Mouse (Mus musculus) spleen, postnatal 10 days (tissue): ENCODE results near the gene Abcb1b.
"Not testable (repeated sequence)": the region's sequence is repeated elsewhere in the genome, so short reads cannot be mapped to it uniquely, and the experiment has no call there.

Experiments used
- DNase-seq, 2 experiments: peaks; one replicate each; pipeline ENCODE4 v3.0.0; 2021 to 2022; ENCODE audit warnings: low spot score in 2 of 2

Abcb1b gene

DNA sequence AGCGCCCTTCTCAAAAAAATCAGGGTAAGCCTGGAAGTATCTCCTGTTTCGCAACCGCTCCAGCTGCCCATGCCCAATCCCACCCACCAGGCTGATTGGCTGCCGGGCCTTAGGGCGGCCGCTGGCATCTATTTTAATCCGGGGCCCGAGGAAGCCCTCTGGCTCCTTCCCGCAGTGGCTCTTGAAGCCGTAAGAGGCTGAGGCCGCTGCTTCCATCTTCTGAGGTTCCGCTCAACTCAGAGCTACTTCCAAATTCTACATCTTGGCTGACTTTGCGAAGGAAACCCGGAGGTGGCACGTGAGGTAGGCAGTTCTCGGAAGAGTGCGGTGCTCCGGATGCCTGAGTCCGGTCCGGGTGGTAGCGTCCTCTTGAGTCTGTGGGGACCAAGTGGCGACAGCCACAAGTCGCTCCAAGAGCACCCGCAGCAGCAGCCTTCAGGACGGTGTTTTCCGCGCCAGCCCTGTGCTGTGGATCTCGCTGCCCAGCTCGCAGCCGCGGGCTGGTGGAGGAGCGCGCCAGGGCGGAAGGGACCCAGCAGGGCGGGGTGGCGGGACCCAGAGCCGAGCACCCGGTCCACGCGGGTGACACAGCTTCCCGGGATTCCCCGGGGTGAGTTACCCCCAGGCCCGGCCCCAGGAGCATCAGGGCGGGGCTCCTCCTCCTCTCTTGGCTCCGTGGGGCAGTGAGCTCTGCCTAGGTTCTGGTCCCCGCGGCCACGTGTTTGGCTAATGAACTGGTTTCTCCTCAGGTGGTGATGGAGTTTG, at the start of gene Abcb1b:
TSS of gene Abcb1b (plus strand) at position 161 of the 765 bp plus-strand sequence.
- peak; percentile 6 to 21 for DNase-seq

- DNase-seq, result no peak
Measured at GRCm38 (mm10) chr5:8772866-8773265, 25.1 kb upstream of the Abcb1b start.

GRCm38 (mm10) chr5:8778311-8778710, 19.6 kb upstream of the Abcb1b start:
- DNase-seq, result no peak

- DNase-seq, result no peak
Measured at GRCm38 (mm10) chr5:8778751-8779150, 19.2 kb upstream of the Abcb1b start.

- DNase-seq, result no peak
Measured at GRCm38 (mm10) chr5:8792281-8792680, 5.7 kb upstream of the Abcb1b start.

- DNase-seq, result no peak
Measured at GRCm38 (mm10) chr5:8798752-8799115, 787 bp downstream of the Abcb1b start.

GRCm38 (mm10) chr5:8805742-8806141, 7.8 kb downstream of the Abcb1b start:
- DNase-seq, result no peak

GRCm38 (mm10) chr5:8807137-8808004, 9.4 kb downstream of the Abcb1b start:
- no peak for DNase-seq

DNA sequence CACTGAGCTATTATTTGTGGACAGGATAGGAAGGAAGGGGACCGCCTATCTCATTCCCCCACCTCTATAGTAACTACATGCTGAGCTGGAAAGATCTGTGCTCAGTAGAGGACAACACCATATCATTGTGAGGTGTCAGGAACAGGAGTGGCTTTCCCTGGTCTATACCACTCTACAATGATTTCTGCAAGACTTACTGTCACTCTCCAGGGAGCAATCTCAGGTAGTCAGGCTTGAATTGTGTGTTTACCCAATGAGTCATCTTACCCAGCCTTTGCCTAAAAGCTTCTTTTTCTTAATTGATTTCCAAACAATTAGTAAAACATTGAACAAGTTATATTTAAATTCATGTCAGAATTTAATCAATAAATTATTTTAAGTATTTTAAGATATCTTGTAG, 15.9 kb downstream of the Abcb1b start:
- no peak for DNase-seq

GRCm38 (mm10) chr5:8819635-8820591, 22.0 kb downstream of the Abcb1b start:
- DNase-seq, result no peak

GRCm38 (mm10) chr5:8820592-8821104, 22.7 kb downstream of the Abcb1b start:
- DNase-seq, result not testable (repeated sequence)

DNA sequence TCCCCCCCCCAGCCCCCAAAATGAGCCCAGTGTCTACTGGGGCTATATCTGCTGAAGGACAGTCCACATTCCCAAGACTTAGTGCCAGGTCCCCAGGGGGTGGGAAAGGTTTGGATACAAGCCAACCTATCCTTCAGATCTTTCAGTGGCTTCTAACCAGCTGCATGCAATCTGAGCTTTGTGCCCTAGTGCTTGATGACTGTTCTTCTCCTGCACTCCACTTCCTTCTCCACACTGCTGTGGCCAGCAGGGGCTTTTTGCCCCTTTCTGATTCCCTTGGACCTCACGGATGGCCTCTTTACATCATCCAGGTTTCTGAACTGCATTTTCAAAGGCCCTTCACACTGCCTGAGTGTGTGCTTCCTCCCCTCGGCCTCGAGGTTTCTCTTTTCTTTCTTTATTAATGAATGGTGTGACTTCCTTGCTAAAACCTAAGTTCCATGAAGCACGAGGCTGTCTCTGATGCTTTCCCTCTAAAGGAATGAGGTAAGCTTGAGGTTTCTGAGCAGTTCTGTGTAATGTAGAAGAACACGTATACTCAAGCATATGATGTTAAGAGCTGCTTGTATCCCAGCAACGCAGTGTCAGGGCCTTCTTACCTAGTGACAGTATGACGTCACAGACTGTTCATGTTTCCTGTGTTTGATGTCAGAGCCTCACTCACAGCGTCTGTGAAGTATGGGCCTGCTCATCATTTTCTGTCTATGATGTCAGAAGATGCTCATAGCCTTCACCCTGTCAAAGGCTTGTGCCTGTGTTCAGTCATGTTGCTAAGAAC, 40.9 kb downstream of the Abcb1b start:
- DNase-seq, result no peak

DNA sequence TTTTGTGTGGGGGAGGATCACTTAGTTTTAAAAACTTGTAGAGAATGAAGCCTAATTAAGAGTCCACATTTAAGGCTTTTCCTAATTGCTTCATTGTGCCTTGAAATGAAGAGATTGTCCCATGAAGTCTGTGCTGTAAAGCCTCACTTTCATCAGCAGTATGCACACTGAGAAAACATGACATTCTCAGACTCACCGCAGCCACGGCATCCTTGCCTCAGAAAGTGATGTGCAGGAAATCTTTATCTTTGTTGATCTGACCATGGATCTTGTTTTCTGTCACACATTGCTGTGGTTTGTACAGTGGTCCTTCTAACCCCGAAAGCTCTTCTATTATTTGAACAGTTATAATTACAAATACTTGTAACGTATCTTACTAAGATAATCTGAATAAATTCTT, 41.7 kb downstream of the Abcb1b start:
- DNase-seq, result no peak

GRCm38 (mm10) chr5:8840887-8841286, 42.9 kb downstream of the Abcb1b start:
- peak; percentile 50 to 82 for DNase-seq

- DNase-seq, result no peak
Measured at GRCm38 (mm10) chr5:8842815-8843214, 44.9 kb downstream of the Abcb1b start.

DNA sequence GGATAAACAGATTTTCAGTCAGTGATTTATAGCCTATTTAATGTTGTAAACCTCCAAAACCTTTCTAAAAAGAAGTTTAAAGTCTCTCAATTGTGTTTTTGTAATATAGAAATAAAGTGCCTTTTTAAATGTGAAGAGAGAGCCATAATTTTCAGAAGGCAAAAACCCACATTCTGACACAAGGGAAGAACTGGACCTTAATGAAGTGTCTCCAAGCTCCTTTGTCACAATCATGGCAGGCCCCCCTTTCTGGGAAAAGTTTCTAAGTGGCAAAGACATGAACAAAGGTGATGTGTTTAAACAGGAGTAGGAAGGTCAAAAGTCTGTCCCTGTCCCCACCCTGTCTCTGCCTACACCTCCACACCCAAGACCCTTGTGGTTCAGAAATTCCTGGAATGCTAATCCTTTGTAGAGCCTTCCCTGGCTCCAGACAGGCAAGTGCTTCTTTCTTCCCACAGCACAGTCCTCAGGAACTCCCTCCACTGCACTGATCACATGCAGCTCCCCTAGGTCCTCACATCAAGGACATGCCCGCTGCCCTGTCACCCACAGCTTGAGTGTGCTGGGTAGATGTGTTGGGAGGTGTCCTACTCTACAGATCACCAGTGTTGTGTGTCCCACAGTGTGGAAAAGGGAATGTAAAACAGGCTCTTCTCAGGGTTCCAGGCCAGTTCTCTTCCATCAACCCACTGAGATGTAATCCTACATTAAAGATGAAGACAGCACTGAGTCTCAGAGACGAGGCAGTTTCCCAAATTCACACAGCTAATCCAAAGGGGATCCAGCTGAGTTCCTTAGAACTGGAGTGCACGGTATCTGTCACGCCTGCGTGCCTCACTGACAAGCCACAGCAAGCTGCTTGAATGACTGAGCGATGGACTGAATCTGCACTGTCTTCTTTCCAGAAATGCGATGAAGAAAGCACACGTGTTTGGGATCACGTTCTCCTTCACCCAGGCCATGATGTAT, 50.9 kb downstream of the Abcb1b start:
- DNase-seq, result not testable (repeated sequence)

DNA sequence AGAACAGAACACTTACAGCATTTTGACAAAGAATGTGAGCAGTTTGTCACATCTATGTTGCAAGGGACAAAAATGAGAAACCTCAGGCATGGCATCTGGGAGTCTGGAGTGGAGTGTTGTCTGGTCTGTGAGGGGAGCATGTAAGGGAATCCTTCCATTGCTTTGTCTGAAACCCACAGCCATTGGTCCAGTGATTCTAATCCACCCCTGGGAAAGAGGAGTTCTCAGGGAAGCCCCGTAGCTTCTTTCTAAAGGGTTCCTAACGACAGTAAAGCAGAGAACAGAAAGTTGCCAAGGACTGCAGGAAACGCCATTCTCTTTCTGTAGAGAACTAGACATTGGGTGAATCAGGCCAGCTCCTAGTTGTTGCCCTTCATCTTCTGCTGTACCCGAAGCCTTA, 52.9 kb downstream of the Abcb1b start:
- DNase-seq, result no peak

DNA sequence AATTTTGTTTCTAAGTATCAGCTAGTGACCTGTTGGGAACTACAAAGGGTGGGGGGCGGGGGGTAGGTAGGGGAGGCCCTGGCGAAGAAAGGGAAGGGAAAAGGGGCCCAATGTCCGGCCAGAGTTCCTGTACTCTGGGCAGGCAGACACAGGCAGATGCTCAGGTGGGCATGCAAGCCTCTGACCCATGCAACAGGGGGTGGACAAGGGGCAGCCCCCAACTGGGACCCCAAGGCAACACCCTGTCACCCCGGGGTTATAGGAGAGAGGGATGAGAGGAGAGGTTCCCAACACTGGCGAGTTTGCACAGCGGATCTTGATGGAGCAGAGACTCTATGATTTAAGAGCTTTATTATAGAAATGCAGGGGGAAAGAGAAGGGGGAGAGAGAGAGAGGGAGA, 59.3 kb downstream of the Abcb1b start:
- no peak for DNase-seq

DNA sequence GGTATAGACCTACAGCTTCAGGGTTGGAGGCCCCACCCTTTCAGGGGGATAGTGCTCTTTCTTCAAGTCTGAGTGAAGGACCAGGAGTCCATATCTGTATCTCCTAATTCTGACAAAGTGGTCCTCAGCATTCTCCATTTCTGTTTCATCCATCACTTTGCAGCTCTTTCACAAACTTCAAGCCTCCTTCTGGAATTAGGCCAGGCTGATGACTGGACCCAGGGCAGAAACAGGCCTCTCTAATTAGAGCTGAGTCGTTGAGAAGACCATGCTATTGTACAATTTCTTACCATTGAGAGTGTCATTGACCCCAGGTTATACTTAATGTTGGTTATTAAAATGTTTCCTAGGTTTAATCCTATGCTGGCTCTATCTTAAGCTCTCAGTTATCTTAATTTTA, 63.9 kb downstream of the Abcb1b start:
- no peak for DNase-seq
